Mouse (Mus musculus) ES-E14 (cell line): ENCODE measurements around the gene Exoc5. TPM values are rescaled to one million over a fixed set of nuclear protein-coding genes. Genes with fewer than 3 reads are reported as not detected.

Experiments
- DNase-seq: peaks from one replicate; pipeline ENCODE4 v3.0.0-alpha.2; 2013; ENCODE audit warnings: low read depth, low spot score
- H3K27ac ChIP-seq: 2 replicates; pipeline ENCODE4 v1.5.1; 2012; ENCODE audit warnings: low read depth, mild to moderate bottlenecking, low read length, moderate library complexity, mixed read lengths; ENCODE audit not compliant: poor library complexity, insufficient read depth, severe bottlenecking
- H3K36me3 ChIP-seq: 2 replicates; pipeline ENCODE4 v1.6.1; 2012; ENCODE audit warnings: mild to moderate bottlenecking, low read length, moderate library complexity, mixed read lengths; ENCODE audit not compliant: control insufficient read depth, poor library complexity, insufficient read depth, severe bottlenecking
- H3K4me1 ChIP-seq, 2 experiments: fragments of 150-350 bp in 1 of 2; sonication (generic) in 1 of 2; 2 replicates each; pipeline ENCODE4 v1.6.1; 2012; ENCODE audit warnings: low read length in 2 of 2, mild to moderate bottlenecking in 1 of 2, mixed read lengths in 1 of 2; ENCODE audit not compliant: control insufficient read depth in 2 of 2, insufficient read depth in 2 of 2, poor library complexity in 1 of 2
- H3K4me3 ChIP-seq, 2 experiments: fragments of 150-350 bp in 1 of 2; sonication (generic) in 1 of 2; 2 replicates each; pipeline ENCODE4 v1.5.1; 2012; ENCODE audit warnings: low read length in 2 of 2, low read depth in 1 of 2, mild to moderate bottlenecking in 1 of 2, mixed read lengths in 1 of 2; ENCODE audit not compliant: insufficient read depth in 1 of 2, poor library complexity in 1 of 2, severe bottlenecking in 1 of 2
- H3K9ac ChIP-seq: 2 replicates; pipeline ENCODE4 v1.6.1; 2012; ENCODE audit warnings: low read depth, mild to moderate bottlenecking, low read length, mixed read lengths; ENCODE audit not compliant: poor library complexity, insufficient read depth, severe bottlenecking
- H3K9me3 ChIP-seq: fragments of 150-350 bp; sonication (generic); 2 replicates; pipeline ENCODE4 v1.6.1; 2012; ENCODE audit warnings: low read depth, mild to moderate bottlenecking, low read length; ENCODE audit not compliant: control insufficient read depth, insufficient read depth
- CHD2 ChIP-seq: IDR thresholded peaks from 2 replicates; pipeline ENCODE4 v1.6.1; 2014; ENCODE audit warnings: mild to moderate bottlenecking, low read depth, low read length, inconsistent platforms
- HCFC1 ChIP-seq: IDR thresholded peaks from 2 replicates; pipeline ENCODE4 v1.6.1; 2012; ENCODE audit warnings: low read length, inconsistent platforms, borderline replicate concordance; ENCODE audit not compliant: insufficient read depth
- MAFK ChIP-seq: IDR thresholded peaks from 2 replicates; pipeline ENCODE4 v1.6.1; 2014; ENCODE audit warnings: mild to moderate bottlenecking, low read depth, low read length, inconsistent platforms; ENCODE audit not compliant: insufficient read depth
- ZC3H11A ChIP-seq: IDR thresholded peaks from 2 replicates; pipeline ENCODE4 v1.6.1; 2012; ENCODE audit warnings: low read depth, mild to moderate bottlenecking, inconsistent platforms, low read length, borderline replicate concordance
- ZNF384 ChIP-seq: IDR thresholded peaks from 2 replicates; pipeline ENCODE4 v1.6.1; 2012; ENCODE audit warnings: low read depth, low read length, inconsistent platforms
- in situ Hi-C, 2 experiments: fragments of 600-800 bp; cut with MboI; formaldehyde crosslinking; loops; one replicate each; pipeline ENCODE4 v1.15.1; 2025; ENCODE audit warnings: low sequenced_read_pairs in 2 of 2, inconsistent platforms in 1 of 2; ENCODE audit not compliant: unreplicated experiment in 2 of 2
- total RNA-seq: library from RNA; depleted of rRNA; stranded (reverse); fragments of 300-350 nt; gene quantifications from 2 replicates; pipeline ENCODE4 v1.2.3, GENCODE M21; 2012; rRNA removed

The Exoc5 gene
- total RNA-seq, 1 experiment = 21.2 TPM

DNA sequence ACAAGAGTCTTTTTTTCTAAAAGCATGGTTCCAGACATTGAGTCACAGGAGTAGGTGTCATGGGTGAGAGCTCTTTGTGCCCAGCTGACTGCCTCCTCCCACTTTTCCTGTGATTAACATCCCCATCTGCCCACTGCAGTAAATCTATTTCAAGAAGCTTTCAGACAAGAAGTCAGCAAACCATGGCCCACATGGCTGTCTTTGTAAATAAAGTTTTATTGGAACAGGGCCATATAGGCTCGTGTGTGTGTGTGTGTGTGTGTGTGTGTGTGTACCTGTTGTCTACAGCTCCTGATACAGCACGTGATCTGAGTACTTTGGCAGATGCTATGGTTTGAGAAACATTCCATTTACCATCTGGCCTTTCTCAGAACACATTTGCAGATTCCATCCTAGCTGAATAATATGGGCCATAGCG lies 87.5 kb downstream of the Exoc5 start:
- Histone ChIP-seq H3K9ac (no peak overlapping the region), H3K9me3 (no peaks in the 10 kb centered on the region), H3K4me1 (no peaks in the 10 kb centered on the region), H3K36me3 (no peaks in the 10 kb centered on the region), H3K4me3 (no peak overlapping the region), H3K27ac (no peak overlapping the region)
- TF ChIP-seq ZNF384 = no peak
- no peak for TF ChIP-seq ZC3H11A
- TF ChIP-seq HCFC1 = no peak
- TF ChIP-seq CHD2 = no peak
- no peak for TF ChIP-seq MAFK
- in situ Hi-C loops = no loop called here
- no peak for DNase-seq

DNA sequence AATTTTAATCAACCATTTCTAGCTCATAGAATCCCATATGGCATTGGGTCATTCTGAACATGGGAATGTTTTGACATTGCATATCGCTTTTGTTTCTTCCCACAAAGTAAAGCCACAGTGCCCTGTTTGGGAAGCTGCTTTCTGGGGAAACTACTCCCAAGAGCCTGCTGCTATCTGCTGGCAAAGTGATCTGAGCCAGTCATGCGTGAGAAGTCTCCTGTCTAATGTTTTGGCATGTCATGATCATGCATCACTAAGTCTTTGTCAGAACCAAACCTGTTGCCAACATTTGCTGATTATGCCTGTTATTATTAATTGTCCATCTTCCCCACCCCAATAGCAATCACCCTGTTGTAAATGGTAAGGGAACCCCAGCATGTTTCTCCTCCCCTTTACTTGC lies 94.9 kb downstream of the Exoc5 start:
- no peak overlapping the region for H3K9ac ChIP-seq
- no peak for DNase-seq
- no peak for TF ChIP-seq CHD2
- no peak for TF ChIP-seq ZC3H11A
- H3K9me3 ChIP-seq = no peaks in the 10 kb centered on the region
- no peak overlapping the region for H3K4me3 ChIP-seq
- no peak overlapping the region for H3K27ac ChIP-seq
- in situ Hi-C loops = no loop called here
- H3K36me3 ChIP-seq = no peaks in the 10 kb centered on the region
- H3K4me1 ChIP-seq = 0 out of 4 replicates have a peak, but pooled peaks cover 0 to 2% of the 10 kb centered on the region in 2 experiments

DNA sequence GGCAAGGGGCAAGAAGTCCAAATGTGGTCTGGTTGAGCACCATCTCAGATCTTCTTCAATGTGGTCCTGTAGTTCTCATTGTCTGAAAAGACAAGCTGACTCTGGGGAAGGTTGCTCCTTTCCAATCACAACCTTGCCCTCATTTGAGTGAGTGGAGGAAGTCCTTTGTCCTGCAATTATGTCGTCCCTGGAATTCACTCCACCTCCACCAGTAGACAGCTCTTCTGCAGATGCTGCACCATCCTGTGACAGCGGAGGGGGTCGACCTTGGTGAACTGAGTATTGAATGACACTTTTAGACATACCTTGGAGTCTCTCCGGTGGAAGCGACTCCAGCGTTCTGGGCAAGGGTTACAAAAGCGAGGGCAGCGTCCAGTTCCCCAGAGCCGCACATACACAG lies 97.8 kb downstream of the Exoc5 start:
- H3K4me3 ChIP-seq = peak overlapping the region; percentile 20 to 50
- TF ChIP-seq ZC3H11A (peak; percentile 37; the same call in 1 of the 2 replicates), MAFK (no peak), CHD2 (no peak), ZNF384 (no peak)
- no peak overlapping the region for H3K27ac ChIP-seq
- H3K4me1 ChIP-seq = 0 out of 4 replicates have a peak, but pooled peaks cover 0 to 2% of the 10 kb centered on the region in 2 experiments
- H3K9me3 ChIP-seq = no peaks in the 10 kb centered on the region
- DNase-seq = peak; percentile 39
- in situ Hi-C loops = no loop called here
- H3K9ac ChIP-seq = no peak overlapping the region
- H3K36me3 ChIP-seq = no peaks in the 10 kb centered on the region

Other genes starting within 250 kb of the Exoc5 start
- gene Ap5m1, start 556 bp downstream of the Exoc5 start, total RNA-seq = 11.2 and 20.4 TPM in 2 replicates
- gene Naa30, start 105.6 kb upstream of the Exoc5 start, total RNA-seq = 17.2 and 30.4 TPM in 2 replicates
- gene ccdc198, start 178.8 kb upstream of the Exoc5 start, total RNA-seq = not detected in 2 replicates